Mouse (Mus musculus) midbrain, embryonic 13.5 days (tissue): ENCODE data around the gene Shroom1. TPM values are rescaled to one million over a fixed set of nuclear protein-coding genes. Genes with fewer than 3 reads are reported as not detected.

Experiments used
- ATAC-seq: fragments of 200-750 bp; cut with Nextera tagmentation; 2 replicates; pipeline ENCODE4 v1.8.0; 2017; ENCODE audit warnings: mild to moderate bottlenecking, moderate TSS enrichment, moderate library complexity
- H3K27ac ChIP-seq: fragments of 300-500 bp; sonication (generic); 2 replicates; pipeline ENCODE4 v1.5.1; 2015; ENCODE audit warnings: inconsistent platforms, mild to moderate bottlenecking, moderate library complexity
- H3K27me3 ChIP-seq: fragments of 300-500 bp; sonication (generic); 2 replicates; pipeline ENCODE4 v1.6.1; 2015; ENCODE audit warnings: mild to moderate bottlenecking, inconsistent platforms
- H3K36me3 ChIP-seq: fragments of 300-500 bp; sonication (generic); 2 replicates; pipeline ENCODE4 v1.6.1; 2015; ENCODE audit warnings: mild to moderate bottlenecking, inconsistent platforms
- H3K4me1 ChIP-seq: fragments of 300-500 bp; sonication (generic); replicated peaks from 2 replicates; pipeline ENCODE4 v1.6.1; 2015; ENCODE audit warnings: inconsistent platforms
- H3K4me2 ChIP-seq: fragments of 300-500 bp; sonication (generic); replicated peaks from 2 replicates; pipeline ENCODE4 v1.6.1; 2015; ENCODE audit warnings: moderate library complexity, mild to moderate bottlenecking, inconsistent platforms
- H3K4me3 ChIP-seq: fragments of 300-500 bp; sonication (generic); replicated peaks from 2 replicates; pipeline ENCODE4 v1.5.1; 2015; ENCODE audit warnings: mild to moderate bottlenecking, inconsistent platforms
- H3K9ac ChIP-seq: fragments of 300-500 bp; sonication (generic); replicated peaks from 2 replicates; pipeline ENCODE4 v1.6.1; 2015; ENCODE audit warnings: mild to moderate bottlenecking, inconsistent platforms
- H3K9me3 ChIP-seq: fragments of 300-500 bp; sonication (generic); 2 replicates; pipeline ENCODE4 v1.6.1; 2016; ENCODE audit warnings: mild to moderate bottlenecking, inconsistent platforms
- WGBS: fragments of 180-500 bp; shearing (Covaris S2); methylation state at CpG from one replicate; pipeline ENCODE4 v1.1.7; 2015; 5-methylcytosine and 5-hydroxymethylcytosine counted together
- microRNA-seq: library from miRNA; unstranded; fragments of <30 nt; microRNA quantifications from one replicate; pipeline ENCODE4, GENCODE M21; 2016
- polyA plus RNA-seq: library from polyadenylated mRNA; unstranded; fragments of >200 nt; fragmentation: Nextera tagmentation; extraction: Ambion mirVana; gene quantifications from 2 replicates; pipeline ENCODE4 v1.2.1, GENCODE M21; 2015

Shroom1 gene
- polyA plus RNA-seq, 1 experiment from 2014 or later = 2.2 TPM

DNA sequence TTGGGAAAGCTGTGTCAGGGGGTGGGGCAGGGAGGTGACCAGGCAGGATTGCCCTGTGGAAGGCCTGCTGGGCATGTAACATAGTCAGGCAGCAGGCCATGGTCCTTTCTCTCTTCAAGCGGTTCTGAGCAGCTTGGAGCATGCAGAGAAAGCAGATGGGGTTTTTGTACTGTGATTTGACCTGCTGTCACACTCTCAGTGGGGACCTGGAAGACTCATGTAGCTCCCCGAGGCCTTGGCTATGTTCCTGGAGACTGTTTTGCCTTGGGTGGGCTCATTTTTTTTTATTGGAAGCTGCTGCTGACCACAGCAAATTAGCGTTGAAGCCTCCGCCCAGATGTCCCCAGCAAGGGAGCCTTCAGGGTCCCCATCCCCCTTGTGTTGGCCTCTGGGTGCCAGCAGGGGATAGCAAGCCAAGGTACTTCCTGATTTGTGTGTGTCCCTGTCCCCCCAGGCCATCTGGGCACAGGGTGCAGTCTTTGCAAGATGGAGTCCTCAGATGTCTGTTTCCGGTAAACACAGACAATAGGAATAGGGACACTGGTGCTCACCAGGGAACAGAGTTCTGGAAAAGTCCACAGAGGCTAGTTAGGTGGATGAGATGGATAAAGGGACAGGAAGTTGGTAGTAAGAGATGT is 48.1 kb downstream of the Shroom1 start:
- ATAC-seq = no peak
- 60% methylated on average over 5 of the region's 5 CpGs for WGBS
- H3K9me3 ChIP-seq = no peaks in the 10 kb centered on the region
- peaks cover 15% of the 10 kb centered on the region for H3K27me3 ChIP-seq
- H3K4me2 ChIP-seq = no peak overlapping the region
- peaks cover 7% of the 10 kb centered on the region; the same call in 1 of the 2 replicates for H3K4me1 ChIP-seq
- no peaks in the 10 kb centered on the region for H3K36me3 ChIP-seq
- H3K9ac ChIP-seq = no peak overlapping the region
- no peak overlapping the region for H3K27ac ChIP-seq
- no peak overlapping the region for H3K4me3 ChIP-seq

- no peak overlapping the region for H3K27ac ChIP-seq
- H3K4me1 ChIP-seq = 0 out of 2 replicates have a peak, but pooled peaks cover 2% of the 10 kb centered on the region
- 0 out of 2 replicates have a peak, but pooled peaks cover 3% of the 10 kb centered on the region for H3K27me3 ChIP-seq
- no peak overlapping the region for H3K4me2 ChIP-seq
- no peak for ATAC-seq
- no peak overlapping the region for H3K4me3 ChIP-seq
- no peak overlapping the region for H3K9ac ChIP-seq
- H3K9me3 ChIP-seq = no peaks in the 10 kb centered on the region
- H3K36me3 ChIP-seq = no peaks in the 10 kb centered on the region
- WGBS = 85% methylated on average over 9 of the region's 9 CpGs
Measured at GRCm38 (mm10) chr11:53507098-53507805, 50.2 kb downstream of the Shroom1 start.

DNA sequence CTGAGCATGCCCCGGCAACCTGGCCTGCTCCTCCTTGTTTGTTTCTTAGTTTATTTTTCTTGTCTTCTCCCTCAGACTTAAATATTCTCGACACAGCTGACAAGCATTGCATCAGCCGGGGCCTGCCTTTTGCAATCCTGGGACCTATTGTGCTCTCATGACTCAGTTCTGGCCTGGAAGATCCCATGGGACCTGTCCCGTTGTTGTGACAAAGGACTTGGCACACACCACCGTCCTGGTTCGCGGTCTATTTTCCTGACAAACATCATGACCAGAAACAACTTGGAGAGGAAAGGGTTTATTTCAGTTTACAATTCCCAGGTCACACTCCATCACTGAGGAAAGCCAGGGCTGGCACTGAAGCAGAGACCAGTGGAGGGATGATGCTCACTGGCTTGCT is 51.1 kb downstream of the Shroom1 start:
- no peak for ATAC-seq

GRCm38 (mm10) chr11:53508591-53508990 is 51.6 kb downstream of the Shroom1 start:
- Histone ChIP-seq H3K36me3 (no peaks in the 10 kb centered on the region), H3K4me2 (no peak overlapping the region), H3K4me3 (no peak overlapping the region), H3K9ac (no peak overlapping the region), H3K27me3 (no peaks in the 10 kb centered on the region), H3K9me3 (no peaks in the 10 kb centered on the region), H3K4me1 (0 out of 2 replicates have a peak, but pooled peaks cover 2% of the 10 kb centered on the region), H3K27ac (no peak overlapping the region)
- 48% methylated on average over 3 of the region's 3 CpGs for WGBS
- ATAC-seq = no peak

More for the DNA sequence above, 51.1 kb downstream of the Shroom1 start:
- Histone ChIP-seq H3K9ac (no peak overlapping the region), H3K27ac (no peak overlapping the region), H3K4me2 (no peak overlapping the region), H3K9me3 (no peaks in the 10 kb centered on the region), H3K4me1 (0 out of 2 replicates have a peak, but pooled peaks cover 2% of the 10 kb centered on the region), H3K36me3 (no peaks in the 10 kb centered on the region), H3K27me3 (0 out of 2 replicates have a peak, but pooled peaks cover 1% of the 10 kb centered on the region), H3K4me3 (no peak overlapping the region)
- WGBS = 69% methylated on average over 7 of the region's 7 CpGs

DNA sequence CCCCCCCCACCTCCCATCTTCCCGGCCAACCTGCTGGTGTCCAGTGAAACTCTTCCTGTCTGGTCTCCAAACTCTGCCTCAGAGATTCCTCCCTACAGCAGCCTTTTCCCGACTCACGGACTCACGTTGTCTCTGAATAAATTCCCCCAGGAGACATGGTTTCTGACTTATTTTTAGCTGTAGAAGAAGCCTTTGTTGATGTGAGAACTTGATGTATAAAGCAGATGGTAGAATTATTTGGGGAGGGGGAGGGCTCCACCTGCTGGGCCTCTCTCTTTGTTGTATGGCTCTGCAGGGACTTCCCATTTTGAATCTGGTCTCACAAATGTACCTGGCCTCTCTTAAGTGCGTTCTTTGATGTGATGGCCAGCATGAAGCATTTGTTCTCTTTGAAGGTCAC is 53.3 kb downstream of the Shroom1 start:
- 71% methylated on average over 5 of the region's 5 CpGs for WGBS

DNA sequence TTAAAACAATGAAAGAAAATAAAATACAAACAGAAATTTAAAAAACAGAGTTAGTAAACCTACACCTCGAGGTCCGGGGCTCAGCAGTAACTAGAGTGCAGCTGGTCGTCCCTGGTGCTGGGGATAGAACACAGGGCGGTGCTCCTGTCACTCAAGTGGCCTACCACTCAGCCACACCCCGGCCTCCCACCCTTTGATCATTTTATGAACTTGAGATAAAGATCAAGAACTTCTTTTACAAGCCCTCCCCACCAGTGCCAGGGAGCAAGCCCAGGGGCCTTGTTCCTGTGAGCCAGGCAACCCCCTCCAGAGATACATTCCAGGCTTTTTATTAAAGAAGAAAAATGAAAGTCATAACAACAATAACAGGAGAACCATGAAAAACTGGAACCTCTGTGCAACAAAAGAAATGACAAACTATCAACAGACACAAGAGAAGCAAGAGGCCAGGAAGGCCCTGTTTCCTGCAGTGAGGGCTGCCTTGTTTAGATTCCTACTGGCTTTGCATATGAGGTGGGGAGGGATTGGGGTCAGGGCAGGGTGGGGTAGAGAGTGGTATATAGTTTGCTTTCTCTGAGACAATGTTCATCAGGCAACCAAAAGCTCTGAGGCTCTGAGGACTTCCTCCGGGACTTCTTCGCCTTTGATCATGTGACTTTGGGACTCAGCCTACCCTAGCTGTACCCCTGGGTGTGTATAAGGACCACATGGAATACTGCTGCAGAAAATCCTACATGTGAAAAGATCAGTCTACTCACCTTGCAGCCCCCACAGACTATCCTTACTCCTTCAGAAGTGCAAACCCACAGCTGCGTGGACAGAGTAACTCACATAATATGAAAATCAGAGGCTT is 60.0 kb downstream of the Shroom1 start:
- H3K9me3 ChIP-seq = no peaks in the 10 kb centered on the region
- no peak overlapping the region for H3K4me3 ChIP-seq
- peaks cover 15% of the 10 kb centered on the region for H3K27me3 ChIP-seq
- no peak overlapping the region for H3K27ac ChIP-seq
- peaks cover 23% of the 10 kb centered on the region for H3K4me1 ChIP-seq
- no peak for ATAC-seq
- no peak overlapping the region for H3K9ac ChIP-seq
- no peaks in the 10 kb centered on the region for H3K36me3 ChIP-seq
- no peak overlapping the region for H3K4me2 ChIP-seq
- 64% methylated on average over 8 of the region's 8 CpGs for WGBS

More for the DNA sequence above, 53.3 kb downstream of the Shroom1 start:
- Histone ChIP-seq H3K9me3 (no peaks in the 10 kb centered on the region), H3K9ac (no peak overlapping the region), H3K4me3 (no peak overlapping the region), H3K27ac (no peak overlapping the region), H3K4me1 (0 out of 2 replicates have a peak, but pooled peaks cover 2% of the 10 kb centered on the region), H3K27me3 (no peaks in the 10 kb centered on the region; the same call in 1 of the 2 replicates), H3K4me2 (no peak overlapping the region), H3K36me3 (no peaks in the 10 kb centered on the region)
- no peak for ATAC-seq

Small RNA genes within 50 kb of the gene (microRNA-seq; reads per million reads assigned to microRNA genes)
- not detected for gene Mir6920

Other genes starting within 250 kb of the Shroom1 start
- 57.0 and 58.7 TPM in 2 replicates for gene Hspa4, start 156.7 kb upstream of the Shroom1 start, polyA plus RNA-seq
- gene Zcchc10, start 132.5 kb upstream of the Shroom1 start, polyA plus RNA-seq = 17.0 and 17.6 TPM in 2 replicates
- 66.4 and 81.6 TPM in 2 replicates for gene Aff4, start 106.4 kb upstream of the Shroom1 start, polyA plus RNA-seq
- not detected in 2 replicates for gene Leap2, start 34.0 kb upstream of the Shroom1 start, polyA plus RNA-seq
- gene Uqcrq, start 26.4 kb upstream of the Shroom1 start, polyA plus RNA-seq = 644 and 672 TPM in 2 replicates
- gene Gdf9, start 26.2 kb upstream of the Shroom1 start, polyA plus RNA-seq = 3.3 and 3.7 TPM in 2 replicates
- not detected in 2 replicates for gene Gm10447, start 95 bp upstream of the Shroom1 start, polyA plus RNA-seq
- gene Gm9837, start 13.3 kb downstream of the Shroom1 start, polyA plus RNA-seq = not detected in 2 replicates
- gene Gm9945, start 23.0 kb downstream of the Shroom1 start, polyA plus RNA-seq = not detected in 2 replicates
- gene Sowaha, start 23.1 kb downstream of the Shroom1 start, polyA plus RNA-seq = 0.31 and 0.42 TPM in 2 replicates
- 11.0 and 12.7 TPM in 2 replicates for gene Sept8, start 62.1 kb downstream of the Shroom1 start, polyA plus RNA-seq
- 232 and 283 TPM in 2 replicates for gene Kif3a, start 110.2 kb downstream of the Shroom1 start, polyA plus RNA-seq
- 2.8 and 4.2 TPM in 2 replicates for gene Il4, start 161.5 kb downstream of the Shroom1 start, polyA plus RNA-seq
- not detected in 2 replicates for gene Il13, start 177.5 kb downstream of the Shroom1 start, polyA plus RNA-seq